Mouse (Mus musculus): ENCODE measurements at regions not wholly inside any gene's neighbourhood (a gene's known extent, or its start where the extent isn't known, plus 50 kb on each side); places are given as distances from the start of the nearest gene placed in this dataset.
A peak's percentile ranks its signal among the peaks of the same experiment; 100 is the strongest.

DNA sequence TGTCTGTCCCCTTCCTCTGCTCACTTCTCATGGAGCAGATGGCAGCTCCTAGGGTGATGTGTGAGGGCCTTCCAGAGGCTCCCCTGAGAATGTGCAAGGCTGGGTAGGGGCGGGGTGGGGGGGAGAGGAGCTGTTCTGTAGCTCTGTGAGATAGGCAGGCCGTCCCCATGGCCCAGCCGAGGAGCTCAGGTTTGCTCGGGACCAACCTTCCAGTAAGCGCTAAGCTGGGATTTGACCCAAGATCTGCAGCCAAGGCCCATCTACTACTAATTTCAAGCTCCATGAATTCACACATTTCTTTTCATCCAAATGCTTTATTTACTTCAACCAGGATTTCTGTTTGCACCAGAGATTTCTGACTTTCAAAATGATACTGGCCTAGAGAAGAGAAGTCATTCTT is 51.4 kb upstream of the Wnt11 start:
- Histone ChIP-seq H3K4me2 (replicated peaks; ENCODE audit: low read depth, low read length) (no peak overlapping the region), H3K27me3 (ENCODE audit: control insufficient read depth, insufficient read depth, low read length) (no peaks in the 10 kb centered on the region), H3K4me1 (ENCODE audit: control insufficient read depth, insufficient read depth, low read length) (peaks cover 26% of the 10 kb centered on the region; the same call in 1 of the 2 replicates), H3K4me3 (ENCODE audit: low read depth, low read length) (no peak overlapping the region), H3K36me3 (ENCODE audit: control insufficient read depth, insufficient read depth, low read length) (no peaks in the 10 kb centered on the region), H3K9me3 (ENCODE audit: control insufficient read depth, low read depth, low read length) (no peaks in the 10 kb centered on the region), H3K9ac (replicated peaks; ENCODE audit: low read depth, low read length) (no peak overlapping the region), H3K27ac (ENCODE audit: low read length) (peak overlapping the region; percentile 95)
- ATAC-seq (ENCODE audit: insufficient number of reproducible peaks, insufficient read depth, low FRiP score, low read depth), result no peak
- WGBS, result 47% methylated on average over 5 of the region's 5 CpGs

DNA sequence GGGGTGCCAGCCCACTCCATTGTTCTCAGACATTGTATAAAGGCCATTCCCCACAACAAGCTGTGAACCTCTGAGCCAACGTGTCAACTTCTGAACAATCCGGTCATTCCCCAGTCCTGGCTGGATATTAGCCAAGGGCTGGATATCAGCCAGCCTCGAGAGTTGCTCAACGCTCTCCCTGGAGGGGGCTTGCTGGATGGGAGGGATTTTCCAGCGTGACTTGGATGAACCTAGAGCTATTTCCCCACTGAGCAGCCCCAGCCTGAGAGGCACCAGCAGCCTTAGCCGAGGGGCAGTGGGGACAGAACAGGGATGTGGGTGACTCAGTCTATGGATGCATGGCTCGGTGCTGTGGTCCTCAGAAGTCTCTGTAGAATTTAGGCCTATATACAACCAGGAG is 51.0 kb upstream of the Wnt11 start:
- Histone ChIP-seq H3K27me3 (ENCODE audit: control insufficient read depth, insufficient read depth, low read length) (no peaks in the 10 kb centered on the region), H3K4me3 (ENCODE audit: low read depth, low read length) (no peak overlapping the region), H3K4me1 (ENCODE audit: control insufficient read depth, insufficient read depth, low read length) (peaks cover 25% of the 10 kb centered on the region; the same call in 1 of the 2 replicates), H3K4me2 (replicated peaks; ENCODE audit: low read depth, low read length) (peak overlapping the region; percentile 0), H3K36me3 (ENCODE audit: control insufficient read depth, insufficient read depth, low read length) (no peaks in the 10 kb centered on the region), H3K27ac (ENCODE audit: low read length) (peak overlapping the region; percentile 95), H3K9ac (replicated peaks; ENCODE audit: low read depth, low read length) (no peak overlapping the region), H3K9me3 (ENCODE audit: control insufficient read depth, low read depth, low read length) (no peaks in the 10 kb centered on the region)
- ATAC-seq (ENCODE audit: insufficient number of reproducible peaks, insufficient read depth, low FRiP score, low read depth), result peak; percentile 70
- 13% methylated on average over 7 of the region's 7 CpGs for WGBS

DNA sequence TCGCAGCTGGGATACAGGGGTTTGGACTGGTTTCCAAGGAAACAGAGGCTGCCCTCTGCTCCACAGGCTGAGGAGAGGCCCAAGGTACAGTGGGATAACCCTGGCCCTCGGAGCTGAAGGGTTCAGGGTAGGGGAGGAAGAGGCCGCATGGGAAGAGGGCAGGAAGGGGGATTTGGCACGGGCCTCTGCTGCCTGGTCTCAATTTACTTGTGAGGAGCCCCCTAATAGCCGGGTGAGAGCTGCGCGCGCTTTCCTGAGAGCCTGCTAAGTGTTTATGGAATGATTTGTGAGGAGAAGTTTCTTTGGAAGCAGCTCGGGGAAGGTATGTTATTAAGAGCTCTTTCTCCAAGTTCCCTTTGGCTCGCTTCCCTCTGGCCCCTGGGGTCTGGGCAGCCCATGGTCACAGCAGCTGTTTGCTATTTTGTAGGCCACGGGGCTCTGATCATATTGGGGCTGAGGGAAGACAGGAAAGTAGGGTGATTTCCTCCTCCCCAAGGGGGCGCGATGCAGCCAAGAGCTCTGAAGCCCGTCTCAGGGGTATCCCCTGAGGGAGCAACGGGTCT is 50.5 kb upstream of the Wnt11 start:
- peak overlapping the region; percentile 95 for H3K27ac ChIP-seq (ENCODE audit: low read length)
- no peak overlapping the region for H3K9ac ChIP-seq (replicated peaks; ENCODE audit: low read depth, low read length)
- H3K4me1 ChIP-seq (ENCODE audit: control insufficient read depth, insufficient read depth, low read length), result peaks cover 28% of the 10 kb centered on the region; the same call in 1 of the 2 replicates
- H3K4me3 ChIP-seq (ENCODE audit: low read depth, low read length), result no peak overlapping the region
- no peaks in the 10 kb centered on the region for H3K27me3 ChIP-seq (ENCODE audit: control insufficient read depth, insufficient read depth, low read length)
- 23% methylated on average over 15 of the region's 15 CpGs for WGBS
- ATAC-seq (ENCODE audit: insufficient number of reproducible peaks, insufficient read depth, low FRiP score, low read depth), result peak; percentile 29; the same call in 1 of the 2 replicates
- no peaks in the 10 kb centered on the region for H3K9me3 ChIP-seq (ENCODE audit: control insufficient read depth, low read depth, low read length)
- no peaks in the 10 kb centered on the region for H3K36me3 ChIP-seq (ENCODE audit: control insufficient read depth, insufficient read depth, low read length)
- peak overlapping the region; percentile 0; the same call in 1 of the 2 replicates for H3K4me2 ChIP-seq (replicated peaks; ENCODE audit: low read depth, low read length)
